Mouse (Mus musculus): ENCODE measurements around the gene Dnah2. TPM values are rescaled to one million over a fixed set of nuclear protein-coding genes. Genes with fewer than 3 reads are reported as not detected.
A peak's percentile ranks its signal among the peaks of the same experiment; 100 is the strongest.

Gene Dnah2
- polyA plus RNA-seq, 1 experiment from 2014 or later: 6.2 TPM

DNA sequence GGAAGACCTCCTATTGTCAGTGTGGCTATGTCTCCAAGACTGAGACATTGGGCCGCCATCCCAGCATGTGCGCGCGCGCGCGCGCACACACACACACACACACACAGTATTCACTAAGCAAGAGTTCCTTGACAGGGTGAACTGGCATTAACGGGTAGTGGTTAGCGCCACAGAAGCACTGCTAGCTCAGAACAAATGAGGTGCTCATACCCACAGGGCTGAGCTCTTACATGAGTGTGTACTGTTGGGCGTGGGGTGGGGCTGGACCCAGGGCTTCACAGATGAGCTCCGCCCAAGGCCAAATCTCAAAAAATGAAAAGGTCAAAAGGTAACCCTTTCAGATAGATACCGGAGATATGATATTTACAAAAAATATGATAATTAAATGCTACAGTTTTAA, 36.0 kb upstream of the Dnah2 start:
- H3K4me1 ChIP-seq (ENCODE audit: control insufficient read depth, insufficient read depth, low read length): peaks cover 4% of the 10 kb centered on the region; the same call in 1 of the 2 replicates
- no peak overlapping the region for H3K9ac ChIP-seq (ENCODE audit: low read depth, low read length)
- 95% methylated on average over 13 of the region's 13 CpGs for WGBS
- no peak for ATAC-seq (ENCODE audit: low read depth)
- no peaks in the 10 kb centered on the region for H3K27me3 ChIP-seq (replicated peaks; ENCODE audit: control insufficient read depth, insufficient read depth, low read length)
- H3K36me3 ChIP-seq (ENCODE audit: control insufficient read depth, insufficient read depth, low read length): peaks cover 40% of the 10 kb centered on the region
- H3K4me2 ChIP-seq (ENCODE audit: low read depth, low read length): no peak overlapping the region
- H3K27ac ChIP-seq (replicated peaks; ENCODE audit: low read depth, low read length): no peak overlapping the region
- H3K4me3 ChIP-seq (ENCODE audit: low read depth, low read length): no peak overlapping the region
- no peak for DNase-seq (ENCODE audit: low spot score)
- no peaks in the 10 kb centered on the region for H3K9me3 ChIP-seq (ENCODE audit: control insufficient read depth, low read length)

DNA sequence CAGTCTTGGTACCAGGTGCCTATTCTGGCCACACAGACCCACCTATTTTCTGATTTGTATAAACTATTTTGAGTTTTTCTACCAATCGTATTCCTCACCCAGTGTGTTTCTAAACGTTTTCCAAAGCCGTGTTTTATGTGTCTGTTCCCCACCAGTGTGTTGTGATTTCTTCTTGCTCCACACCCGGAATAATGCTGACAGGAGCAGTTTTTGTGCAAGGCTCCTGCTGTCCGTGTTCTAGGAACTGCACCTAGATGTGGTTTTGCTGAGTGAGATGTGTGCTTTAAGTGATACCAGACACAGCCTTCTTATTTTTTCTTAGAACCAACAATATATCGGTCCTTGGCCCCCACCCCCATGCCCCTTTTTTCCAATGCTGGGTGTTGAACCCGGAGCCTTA, 35.1 kb upstream of the Dnah2 start:
- Histone ChIP-seq H3K9me3 (ENCODE audit: control insufficient read depth, low read length) (no peaks in the 10 kb centered on the region), H3K4me1 (ENCODE audit: control insufficient read depth, insufficient read depth, low read length) (peaks cover 4% of the 10 kb centered on the region; the same call in 1 of the 2 replicates), H3K36me3 (ENCODE audit: control insufficient read depth, insufficient read depth, low read length) (peaks cover 31% of the 10 kb centered on the region), H3K27ac (replicated peaks; ENCODE audit: low read depth, low read length) (no peak overlapping the region), H3K4me3 (ENCODE audit: low read depth, low read length) (no peak overlapping the region), H3K27me3 (replicated peaks; ENCODE audit: control insufficient read depth, insufficient read depth, low read length) (no peaks in the 10 kb centered on the region), H3K4me2 (ENCODE audit: low read depth, low read length) (no peak overlapping the region), H3K9ac (ENCODE audit: low read depth, low read length) (no peak overlapping the region)
- ATAC-seq (ENCODE audit: low read depth) (no peak), DNase-seq (ENCODE audit: low spot score) (no peak)
- WGBS: 81% methylated on average over 7 of the region's 7 CpGs

DNA sequence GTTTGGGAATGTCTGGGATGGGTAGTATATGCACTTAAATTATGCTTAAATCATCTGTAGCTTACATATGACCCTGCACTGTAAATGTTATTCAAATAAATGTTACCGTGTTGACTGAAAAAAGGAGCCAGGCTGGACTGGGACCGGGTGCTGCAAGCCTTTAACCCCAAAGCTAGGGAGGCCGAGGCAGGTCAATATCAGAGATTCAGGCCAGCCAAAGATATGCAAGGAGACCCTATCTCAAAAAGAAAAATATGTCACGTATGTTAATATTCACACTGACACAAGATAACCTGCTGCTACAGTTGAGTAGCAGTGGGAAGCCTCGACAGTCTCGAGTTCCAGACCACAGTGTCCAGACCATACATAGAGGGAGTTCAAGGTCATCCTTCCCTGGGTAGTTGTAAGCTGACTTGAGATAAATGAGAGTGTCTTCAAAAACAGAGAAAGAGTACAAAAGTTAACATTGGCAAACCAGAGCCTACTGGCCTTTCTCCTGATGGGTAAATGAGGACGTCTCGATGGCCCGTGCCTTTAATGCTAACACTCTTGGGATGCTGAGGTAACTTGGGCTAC, 33.4 kb upstream of the Dnah2 start:
- H3K27me3 ChIP-seq (replicated peaks; ENCODE audit: control insufficient read depth, insufficient read depth, low read length): no peaks in the 10 kb centered on the region
- H3K4me3 ChIP-seq (ENCODE audit: low read depth, low read length): peak overlapping the region; percentile 73
- peaks cover 16% of the 10 kb centered on the region for H3K4me1 ChIP-seq (ENCODE audit: control insufficient read depth, insufficient read depth, low read length)
- DNase-seq (ENCODE audit: low spot score) (no peak), ATAC-seq (ENCODE audit: low read depth) (no peak)
- no peaks in the 10 kb centered on the region for H3K9me3 ChIP-seq (ENCODE audit: control insufficient read depth, low read length)
- peak overlapping the region; percentile 84 for H3K9ac ChIP-seq (ENCODE audit: low read depth, low read length)
- H3K27ac ChIP-seq (replicated peaks; ENCODE audit: low read depth, low read length): peak overlapping the region; percentile 97; the same call in 1 of the 2 replicates
- 62% methylated on average over 9 of the region's 9 CpGs for WGBS
- peaks cover 15% of the 10 kb centered on the region for H3K36me3 ChIP-seq (ENCODE audit: control insufficient read depth, insufficient read depth, low read length)
- H3K4me2 ChIP-seq (ENCODE audit: low read depth, low read length): peak overlapping the region; percentile 69

DNA sequence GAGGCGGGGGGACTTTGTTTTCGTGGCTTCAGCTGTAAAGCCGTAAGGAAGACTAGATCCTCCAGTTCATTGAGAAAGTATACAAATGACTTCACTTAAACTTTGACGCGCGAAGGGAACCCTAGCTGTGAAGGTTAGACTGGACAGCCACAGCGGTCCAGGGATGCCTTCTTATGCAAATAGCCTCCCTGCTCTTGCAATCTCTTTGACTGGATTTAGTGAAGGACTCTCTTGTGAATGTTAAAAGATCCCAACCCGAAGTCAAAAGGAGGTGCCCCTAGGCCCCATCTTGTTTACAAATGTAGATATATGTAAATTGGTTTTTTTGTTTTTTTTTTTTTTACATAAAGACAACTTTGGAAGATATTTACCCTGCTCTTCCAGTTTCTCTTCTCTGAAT, 32.9 kb upstream of the Dnah2 start:
- peak overlapping the region; percentile 84 for H3K9ac ChIP-seq (ENCODE audit: low read depth, low read length)
- H3K36me3 ChIP-seq (ENCODE audit: control insufficient read depth, insufficient read depth, low read length): peaks cover 15% of the 10 kb centered on the region
- no peaks in the 10 kb centered on the region for H3K27me3 ChIP-seq (replicated peaks; ENCODE audit: control insufficient read depth, insufficient read depth, low read length)
- peak overlapping the region; percentile 97 for H3K27ac ChIP-seq (replicated peaks; ENCODE audit: low read depth, low read length)
- no peaks in the 10 kb centered on the region for H3K9me3 ChIP-seq (ENCODE audit: control insufficient read depth, low read length)
- ATAC-seq (ENCODE audit: low read depth) (no peak), DNase-seq (ENCODE audit: low spot score) (no peak)
- WGBS: under 1% methylated on average over 8 of the region's 8 CpGs
- H3K4me1 ChIP-seq (ENCODE audit: control insufficient read depth, insufficient read depth, low read length): peaks cover 21% of the 10 kb centered on the region
- H3K4me3 ChIP-seq (ENCODE audit: low read depth, low read length): peak overlapping the region; percentile 73
- peak overlapping the region; percentile 69 for H3K4me2 ChIP-seq (ENCODE audit: low read depth, low read length)

DNA sequence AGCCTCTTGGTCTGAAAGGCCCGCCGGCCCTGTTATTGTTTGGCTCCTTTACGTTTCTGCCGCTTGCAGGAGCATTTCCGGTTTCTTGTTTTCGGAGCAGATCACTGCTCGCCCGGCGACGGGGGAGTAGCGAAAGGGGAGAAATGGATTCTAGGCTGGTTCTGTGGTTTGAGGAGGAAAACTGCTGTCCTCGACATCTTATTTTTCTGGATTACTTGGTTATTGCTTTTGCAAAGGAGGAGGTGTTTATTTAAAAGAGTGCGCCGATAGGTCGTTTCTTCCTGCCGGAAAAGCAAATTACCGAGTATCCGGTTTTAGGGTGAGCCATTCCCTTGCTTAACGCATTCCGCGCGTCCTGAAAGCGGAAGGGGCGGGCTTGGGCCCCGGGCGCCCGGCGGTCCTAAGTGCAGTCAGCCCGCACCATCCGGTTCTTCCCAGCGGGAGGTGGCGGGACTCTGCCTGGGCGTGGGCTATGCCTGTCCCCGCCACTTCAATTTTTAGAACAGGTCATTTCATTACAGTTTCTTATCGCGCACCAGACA, 32.3 kb upstream of the Dnah2 start:
- Histone ChIP-seq H3K27ac (replicated peaks; ENCODE audit: low read depth, low read length) (peak overlapping the region; percentile 97), H3K4me2 (ENCODE audit: low read depth, low read length) (peak overlapping the region; percentile 69), H3K36me3 (ENCODE audit: control insufficient read depth, insufficient read depth, low read length) (peaks cover 14% of the 10 kb centered on the region; the same call in 1 of the 2 replicates), H3K4me1 (ENCODE audit: control insufficient read depth, insufficient read depth, low read length) (peaks cover 22% of the 10 kb centered on the region), H3K27me3 (replicated peaks; ENCODE audit: control insufficient read depth, insufficient read depth, low read length) (no peaks in the 10 kb centered on the region), H3K9ac (ENCODE audit: low read depth, low read length) (peak overlapping the region; percentile 84), H3K9me3 (ENCODE audit: control insufficient read depth, low read length) (no peaks in the 10 kb centered on the region), H3K4me3 (ENCODE audit: low read depth, low read length) (peak overlapping the region; percentile 73)
- peak; percentile 98 for DNase-seq (ENCODE audit: low spot score)
- under 1% methylated on average over 36 of the region's 36 CpGs for WGBS
- ATAC-seq (ENCODE audit: low read depth): peak; percentile 85

DNA sequence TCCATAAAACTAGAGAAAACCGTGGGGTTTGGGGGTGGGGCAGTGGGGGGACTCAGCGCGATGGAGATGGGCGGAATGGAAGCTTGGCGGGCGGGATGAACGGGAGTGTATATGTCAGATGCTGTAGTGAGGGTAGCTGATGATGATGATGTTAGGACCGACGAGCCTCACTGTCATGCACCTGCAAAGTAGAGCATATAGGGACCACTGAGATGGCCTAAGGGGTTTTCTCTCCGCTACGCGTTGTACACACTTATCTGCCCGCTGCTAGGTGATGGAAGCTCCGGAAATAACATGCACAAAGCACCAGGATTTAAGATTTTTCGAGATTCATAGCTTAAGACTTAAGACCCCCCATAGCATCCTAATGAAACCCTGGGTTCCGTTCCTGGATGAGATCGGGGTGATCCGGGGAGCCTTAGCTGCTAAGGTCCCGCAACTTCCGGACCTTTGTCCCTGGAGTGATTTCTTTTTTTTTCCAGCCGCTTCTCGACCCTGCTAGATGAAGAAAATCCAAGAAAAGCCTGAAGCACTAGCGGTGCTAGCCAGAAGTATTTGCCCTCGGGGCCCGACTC, 31.7 kb upstream of the Dnah2 start:
- no peak for ATAC-seq (ENCODE audit: low read depth)
- Histone ChIP-seq H3K4me2 (ENCODE audit: low read depth, low read length) (peak overlapping the region; percentile 69), H3K9ac (ENCODE audit: low read depth, low read length) (peak overlapping the region; percentile 84), H3K4me3 (ENCODE audit: low read depth, low read length) (peak overlapping the region; percentile 73), H3K27me3 (replicated peaks; ENCODE audit: control insufficient read depth, insufficient read depth, low read length) (no peaks in the 10 kb centered on the region), H3K27ac (replicated peaks; ENCODE audit: low read depth, low read length) (peak overlapping the region; percentile 97), H3K4me1 (ENCODE audit: control insufficient read depth, insufficient read depth, low read length) (peaks cover 22% of the 10 kb centered on the region), H3K36me3 (ENCODE audit: control insufficient read depth, insufficient read depth, low read length) (peaks cover 14% of the 10 kb centered on the region; the same call in 1 of the 2 replicates), H3K9me3 (ENCODE audit: control insufficient read depth, low read length) (no peaks in the 10 kb centered on the region)
- no peak for DNase-seq (ENCODE audit: low spot score)
- under 1% methylated on average over 25 of the region's 25 CpGs for WGBS

DNA sequence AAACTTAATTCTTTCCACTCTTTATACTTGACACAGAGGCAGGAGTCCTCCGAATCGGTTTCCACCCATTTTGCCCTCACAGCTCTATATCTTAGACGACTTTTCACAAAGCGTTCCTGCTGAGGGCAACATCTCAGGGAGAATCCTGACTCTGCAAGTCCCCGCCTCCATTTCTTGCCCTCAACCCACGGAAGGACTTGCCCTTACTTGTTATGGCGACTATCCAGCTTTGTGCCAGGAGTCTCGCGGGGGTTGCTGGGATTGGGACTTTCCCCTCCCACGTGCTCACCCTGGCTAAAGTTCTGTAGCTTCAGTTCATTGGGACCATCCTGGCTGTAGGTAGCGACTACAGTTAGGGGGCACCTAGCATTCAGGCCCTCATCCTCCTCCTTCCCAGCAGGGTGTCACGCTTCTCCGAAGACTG, 31.2 kb upstream of the Dnah2 start, which contains the start of the genes Wrap53 and Trp53:
Gene Wrap53, minus strand, starts transcription at position 165 of the 424 bp plus-strand sequence.
Gene Trp53, plus strand, starts transcription at position 269 of the 424 bp plus-strand sequence.
- Histone ChIP-seq H3K36me3 (ENCODE audit: control insufficient read depth, insufficient read depth, low read length) (peaks cover 16% of the 10 kb centered on the region; the same call in 1 of the 2 replicates), H3K27me3 (replicated peaks; ENCODE audit: control insufficient read depth, insufficient read depth, low read length) (no peaks in the 10 kb centered on the region), H3K4me3 (ENCODE audit: low read depth, low read length) (peak within 1 kb of the TSS; percentile 73), H3K4me2 (ENCODE audit: low read depth, low read length) (peak within 1 kb of the TSS; percentile 69), H3K9ac (ENCODE audit: low read depth, low read length) (peak within 1 kb of the TSS; percentile 86), H3K4me1 (ENCODE audit: control insufficient read depth, insufficient read depth, low read length) (peaks cover 22% of the 10 kb centered on the region), H3K27ac (replicated peaks; ENCODE audit: low read depth, low read length) (peak within 1 kb of the TSS; percentile 97), H3K9me3 (ENCODE audit: control insufficient read depth, low read length) (no peaks in the 10 kb centered on the region)
- DNase-seq (ENCODE audit: low spot score) (peak; percentile 98), ATAC-seq (ENCODE audit: low read depth) (peak; percentile 66)
- under 1% methylated on average over 13 of the region's 13 CpGs for WGBS

DNA sequence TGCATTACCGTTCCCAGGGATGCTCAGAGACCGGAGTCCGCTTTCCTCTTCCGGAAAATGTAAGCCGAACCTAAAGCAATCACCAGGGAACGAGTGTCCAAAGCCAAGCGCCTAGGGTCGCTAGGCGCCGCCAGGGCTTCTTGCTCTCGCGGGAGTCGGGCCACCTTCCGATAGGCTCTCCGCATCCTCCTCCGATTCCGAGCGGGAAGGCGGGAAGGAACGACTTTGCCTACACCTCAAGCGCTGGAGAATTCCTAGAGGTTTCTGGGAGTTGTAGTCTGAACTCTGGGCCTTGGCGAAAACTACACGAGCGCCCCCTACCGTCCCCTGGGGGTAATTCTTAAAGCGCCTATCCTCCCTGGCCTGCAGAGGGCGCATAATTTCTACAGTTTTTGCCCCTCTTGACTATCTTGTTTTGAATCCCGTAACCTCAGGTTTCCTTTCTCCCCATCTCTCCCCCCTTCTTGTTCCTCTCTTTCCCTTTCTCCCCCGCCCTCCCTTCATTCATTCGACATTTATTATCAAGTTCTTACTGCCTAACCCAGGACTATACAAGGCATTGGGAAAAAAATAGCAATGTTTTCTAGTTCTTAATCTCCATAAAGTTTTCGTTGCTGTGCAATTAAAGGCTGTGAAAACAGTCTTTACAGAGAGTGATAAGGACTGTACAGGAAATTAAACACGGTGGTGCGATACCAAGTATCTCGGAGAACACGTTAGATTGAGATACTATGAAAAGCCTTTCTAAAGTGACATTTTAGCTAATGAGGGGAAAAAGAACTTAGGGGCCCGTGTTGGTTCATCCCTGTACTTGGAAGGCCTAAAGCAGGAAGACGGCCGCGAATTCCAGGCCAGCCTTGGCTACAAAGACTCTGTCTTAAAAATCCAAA, 30.5 kb upstream of the Dnah2 start:
- peak overlapping the region; percentile 97 for H3K27ac ChIP-seq (replicated peaks; ENCODE audit: low read depth, low read length)
- no peaks in the 10 kb centered on the region for H3K27me3 ChIP-seq (replicated peaks; ENCODE audit: control insufficient read depth, insufficient read depth, low read length)
- DNase-seq (ENCODE audit: low spot score) (peak; percentile 99), ATAC-seq (ENCODE audit: low read depth) (peak; percentile 95)
- WGBS: 2% methylated on average over 38 of the region's 39 CpGs
- H3K4me1 ChIP-seq (ENCODE audit: control insufficient read depth, insufficient read depth, low read length): peaks cover 22% of the 10 kb centered on the region
- no peaks in the 10 kb centered on the region for H3K9me3 ChIP-seq (ENCODE audit: control insufficient read depth, low read length)
- peaks cover 20% of the 10 kb centered on the region; the same call in 1 of the 2 replicates for H3K36me3 ChIP-seq (ENCODE audit: control insufficient read depth, insufficient read depth, low read length)
- peak overlapping the region; percentile 86 for H3K9ac ChIP-seq (ENCODE audit: low read depth, low read length)
- H3K4me3 ChIP-seq (ENCODE audit: low read depth, low read length): peak overlapping the region; percentile 73
- H3K4me2 ChIP-seq (ENCODE audit: low read depth, low read length): peak overlapping the region; percentile 69
